Mouse (Mus musculus) gonadal fat pad, adult 2 months (tissue): ENCODE measurements around the gene Ppp4r3a. TPM values are rescaled to one million over a fixed set of nuclear protein-coding genes. Genes with fewer than 3 reads are reported as not detected.

Source experiments
- DNase-seq: peaks from one replicate; pipeline ENCODE4 v3.0.0-alpha.2; 2012; ENCODE audit warnings: low read depth
- polyA plus RNA-seq: library from polyadenylated mRNA; depleted of rRNA; stranded (reverse); fragments of >200 nt; gene quantifications from 2 replicates; pipeline ENCODE4 v1.2.3, GENCODE M21; 2012

Ppp4r3a gene
- polyA plus RNA-seq, 1 experiment, result 8.5 TPM

DNA sequence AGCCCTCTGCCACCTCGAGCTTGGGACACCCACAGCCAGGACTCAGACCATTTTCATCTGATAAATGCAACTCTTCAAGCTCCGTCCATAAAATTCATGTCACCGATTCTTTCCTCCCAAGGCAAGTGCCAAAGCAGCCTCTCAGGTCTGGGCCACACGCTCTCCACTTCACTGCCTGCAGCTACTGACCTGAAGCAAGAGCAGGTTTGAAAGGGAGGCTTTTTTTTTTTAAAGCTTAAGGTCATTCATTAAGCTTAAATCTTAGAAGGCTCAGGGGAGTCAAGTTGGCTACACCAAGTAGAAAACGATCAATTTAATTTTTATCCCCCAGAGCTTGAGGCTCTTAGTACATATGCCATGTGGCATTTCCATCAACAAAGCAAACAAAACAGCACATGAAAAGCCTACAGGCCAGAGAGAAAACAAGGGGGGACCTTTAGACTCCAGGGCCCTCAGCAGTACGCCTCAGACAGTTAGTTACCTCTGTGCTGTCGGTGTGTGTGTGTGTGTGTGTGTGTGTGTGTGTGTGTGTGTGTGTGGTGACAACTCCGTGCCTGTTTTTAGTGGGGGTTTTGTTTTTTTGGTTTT lies 70.3 kb downstream of the Ppp4r3a start:
- DNase-seq, result no peak

DNA sequence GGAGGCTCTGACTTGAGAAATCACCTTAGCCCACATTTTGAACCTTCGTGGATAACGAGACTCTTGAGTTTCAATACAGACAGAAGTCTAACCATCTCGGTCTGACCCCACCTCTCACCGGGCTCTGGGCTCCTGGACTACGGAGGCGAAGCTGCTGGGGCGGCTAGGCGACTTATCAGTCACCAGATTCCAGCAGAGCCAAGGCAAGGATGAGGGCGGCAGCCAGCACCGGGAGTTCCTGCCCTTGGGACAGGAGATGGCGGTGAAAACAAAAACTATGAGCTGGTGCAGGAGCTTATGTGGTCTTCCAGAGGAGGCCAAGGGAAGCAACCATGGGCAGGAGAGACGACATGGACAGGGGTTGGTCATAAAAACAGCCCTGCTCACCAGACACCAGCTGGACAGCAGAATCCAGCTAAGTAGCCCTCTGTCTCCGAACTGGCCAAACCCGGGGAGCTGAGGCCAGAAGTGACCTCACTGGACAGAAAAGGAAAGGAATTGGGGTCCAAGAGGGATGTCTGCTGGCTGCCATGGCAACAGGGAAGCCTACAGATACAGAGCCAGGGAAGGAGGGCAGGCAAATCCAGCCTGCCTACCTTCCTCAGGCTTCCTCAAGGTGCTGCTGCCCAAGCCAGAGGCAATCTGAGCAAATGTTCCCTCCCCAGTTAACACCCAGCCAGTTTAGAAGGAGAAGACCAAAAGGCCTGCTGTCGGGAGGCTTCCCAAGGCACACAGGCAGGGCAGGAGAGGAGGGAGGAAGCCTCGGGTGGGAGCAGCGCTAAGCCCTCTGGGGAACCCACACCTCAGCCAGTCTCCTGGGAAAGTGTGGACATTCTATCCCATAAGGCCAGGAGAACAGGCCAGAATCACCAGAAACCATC lies 71.1 kb downstream of the Ppp4r3a start:
- DNase-seq, result no peak

DNA sequence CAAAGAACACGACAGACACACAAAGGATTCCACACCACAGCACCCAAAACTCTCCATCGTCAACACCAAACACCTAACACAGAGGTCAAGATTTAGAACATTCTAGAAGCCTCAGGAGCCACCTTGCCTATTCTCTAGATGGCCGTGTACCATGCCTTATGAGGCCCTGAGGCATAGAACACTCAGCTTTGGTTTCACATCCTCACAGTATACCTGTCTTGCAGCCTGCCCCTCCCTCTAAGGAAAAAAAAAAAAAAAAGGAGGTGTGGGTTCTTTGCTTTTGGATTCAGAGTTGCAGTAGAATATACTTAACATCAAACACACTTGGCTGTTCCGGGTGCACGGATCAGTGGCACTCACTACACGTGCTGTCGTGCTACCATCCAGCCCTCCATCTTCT lies 72.5 kb downstream of the Ppp4r3a start:
- no peak for DNase-seq

DNA sequence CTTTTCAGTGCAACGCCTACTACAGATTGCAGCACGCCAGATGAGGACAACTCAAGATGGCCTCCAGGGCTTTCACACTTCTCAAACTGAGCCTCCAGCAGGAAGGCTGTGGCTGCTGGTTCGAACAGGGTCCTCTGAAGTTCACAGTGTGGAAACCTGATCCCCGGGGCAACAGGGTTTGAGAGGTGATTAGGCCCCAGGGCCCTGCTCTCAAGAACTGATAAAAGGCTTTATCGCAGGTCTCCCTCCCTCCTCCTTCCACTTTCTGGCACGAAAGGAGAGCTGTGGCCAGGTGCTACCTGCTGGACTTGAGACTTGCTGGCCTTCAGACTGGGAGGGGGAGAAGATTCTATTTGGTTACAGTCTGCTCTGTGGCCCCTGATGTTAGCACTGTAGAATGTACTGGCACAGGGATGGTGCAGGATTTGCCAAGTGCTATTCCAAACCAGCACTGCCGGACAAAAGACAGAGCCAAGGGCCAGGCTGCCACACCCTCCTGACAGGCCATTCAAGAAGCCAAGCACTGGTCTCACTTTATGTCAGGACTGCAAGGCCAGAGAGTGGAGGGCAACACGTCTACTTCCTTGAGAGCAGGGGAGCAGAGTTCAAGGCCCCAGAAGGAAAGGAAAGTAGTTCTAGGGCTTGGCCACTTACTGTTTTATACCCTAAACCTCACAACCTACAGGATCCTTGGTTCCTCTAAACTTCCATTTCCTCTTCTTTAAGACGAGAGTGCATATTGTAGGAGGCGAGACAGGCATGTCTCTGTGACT lies 73.2 kb downstream of the Ppp4r3a start:
- DNase-seq, result no peak

DNA sequence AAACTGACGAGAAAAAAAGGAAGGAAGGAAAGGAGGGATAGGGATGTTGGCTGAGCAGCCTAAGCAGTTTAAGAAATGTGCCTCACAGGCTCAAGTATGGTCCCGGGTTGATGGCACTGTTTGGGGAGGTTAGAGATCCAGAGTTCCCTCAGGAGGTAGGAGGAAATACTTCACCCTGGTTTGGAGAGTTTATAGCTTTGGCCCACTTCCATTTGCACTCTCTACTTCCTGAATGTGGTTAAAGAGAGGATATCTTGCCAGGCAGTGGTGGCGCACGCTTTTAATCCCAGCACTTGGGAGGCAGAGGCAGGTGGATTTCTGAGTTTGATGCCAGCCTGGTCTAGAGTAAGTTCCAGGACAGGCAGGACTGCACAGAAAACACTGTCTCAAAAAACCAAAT lies 74.3 kb downstream of the Ppp4r3a start:
- no peak for DNase-seq

DNA sequence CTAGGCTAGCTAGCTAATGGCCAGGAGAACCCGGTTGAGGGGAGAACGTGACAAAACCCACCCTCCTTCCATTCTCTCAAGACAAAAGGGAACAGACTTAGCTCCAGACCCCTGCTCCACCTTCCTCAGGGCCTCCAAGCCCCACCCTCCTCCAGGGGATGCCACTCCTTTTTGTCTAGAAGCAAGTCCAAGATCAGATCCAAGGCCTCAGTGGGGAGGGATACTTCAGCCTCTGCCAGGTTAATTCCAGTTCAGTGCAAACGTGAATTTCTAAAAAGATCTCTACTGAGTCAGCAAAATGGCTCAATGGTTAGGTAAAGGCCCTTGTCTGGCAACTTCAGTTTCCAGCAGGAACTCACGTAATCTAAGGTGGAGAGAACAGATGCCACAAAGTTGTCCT lies 74.9 kb downstream of the Ppp4r3a start:
- DNase-seq, result no peak

DNA sequence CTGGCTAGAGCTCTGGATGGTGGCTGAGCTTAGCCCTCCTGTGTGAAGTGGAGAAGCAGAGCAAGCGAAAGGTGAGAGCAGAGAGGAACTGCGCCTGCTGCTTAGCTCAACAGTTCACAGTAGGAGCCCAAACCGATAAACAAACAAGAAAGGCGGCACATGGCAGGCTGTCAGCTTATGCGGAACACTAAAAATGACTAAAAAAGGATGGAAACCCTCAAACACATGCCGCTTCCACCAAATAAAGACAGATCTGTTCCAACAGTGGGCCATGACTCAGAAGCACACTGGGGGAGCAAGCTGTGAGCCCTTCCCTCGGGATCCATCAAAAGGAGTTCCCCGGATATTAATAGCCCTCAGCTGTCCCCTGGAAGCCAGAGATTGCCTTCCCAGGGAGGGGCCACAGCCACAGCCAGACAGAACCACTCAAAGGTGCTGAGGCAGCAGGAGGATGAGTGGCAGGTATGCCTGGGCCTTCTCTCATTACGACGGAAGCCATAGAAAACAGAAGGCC lies 75.5 kb downstream of the Ppp4r3a start:
- DNase-seq, result no peak

DNA sequence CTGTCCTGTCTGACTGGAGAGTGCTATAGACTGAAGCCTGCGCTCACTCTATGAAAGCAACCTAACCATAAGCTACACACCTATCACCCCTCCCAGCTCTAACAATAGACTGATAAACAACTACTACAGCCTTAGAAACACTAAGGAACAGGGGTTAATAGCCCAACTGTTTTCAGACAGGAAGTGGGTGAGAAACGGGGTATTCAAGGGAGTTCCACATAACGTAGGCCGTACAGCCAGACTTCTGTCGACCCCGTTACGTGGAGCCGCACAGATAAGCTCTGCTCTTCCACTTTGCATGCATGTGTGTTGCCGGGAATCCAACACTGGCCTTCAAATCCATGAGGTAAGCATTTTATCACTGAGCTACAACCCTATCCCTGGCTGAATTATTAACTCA lies 76.1 kb downstream of the Ppp4r3a start:
- no peak for DNase-seq

DNA sequence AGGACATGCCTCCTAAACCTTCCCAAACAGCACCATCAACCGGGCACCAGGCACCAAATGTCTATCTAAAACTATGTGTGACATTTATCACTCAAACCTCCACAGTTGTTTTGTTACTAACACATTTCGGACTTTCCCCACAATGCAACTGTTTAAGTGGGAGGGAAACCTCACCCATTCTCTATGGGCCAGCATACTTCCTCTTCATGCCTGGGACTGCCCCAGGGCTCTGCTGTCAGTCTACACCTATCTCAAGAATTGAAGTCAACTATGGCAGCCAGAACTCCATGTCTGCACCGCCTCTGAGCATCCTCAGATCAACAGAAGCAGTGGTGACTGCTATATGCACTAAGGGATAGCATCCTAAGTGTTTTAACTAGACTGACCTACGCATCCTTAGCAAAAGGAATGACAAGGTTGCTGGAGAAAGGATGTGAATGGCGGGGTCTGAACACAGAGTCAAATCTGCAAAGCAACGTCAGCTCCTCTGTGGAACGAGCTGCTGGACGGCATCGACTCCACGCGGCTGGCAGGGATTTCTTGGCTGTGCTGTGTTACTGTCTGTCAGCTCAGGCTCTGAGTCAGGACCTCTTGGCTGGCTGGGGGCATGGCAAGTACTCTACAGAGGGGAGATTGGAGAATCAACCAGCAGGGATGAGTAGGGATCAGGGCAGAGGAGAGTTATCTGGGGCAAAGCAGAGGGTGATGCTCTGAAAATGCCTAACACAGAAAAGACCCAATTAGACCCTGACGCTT lies 77.7 kb downstream of the Ppp4r3a start:
- no peak for DNase-seq

DNA sequence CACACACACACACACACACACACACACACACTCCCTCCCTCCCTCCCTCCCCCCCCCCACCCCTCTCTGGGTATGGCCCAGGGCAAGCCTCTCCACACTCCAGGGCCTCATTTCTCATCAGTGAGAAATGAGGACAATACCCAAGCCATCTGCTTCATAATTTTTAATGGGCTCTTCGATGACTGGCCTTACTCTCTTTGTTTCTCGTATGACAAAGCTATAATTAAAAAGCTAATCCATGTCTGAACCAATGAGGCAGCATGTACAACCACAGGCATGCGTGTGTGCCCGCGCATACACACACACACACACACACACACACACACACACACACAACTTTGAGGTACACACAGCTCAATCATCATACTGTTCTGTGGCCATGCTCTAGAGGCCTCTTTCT lies 78.5 kb downstream of the Ppp4r3a start:
- DNase-seq, result no peak

DNA sequence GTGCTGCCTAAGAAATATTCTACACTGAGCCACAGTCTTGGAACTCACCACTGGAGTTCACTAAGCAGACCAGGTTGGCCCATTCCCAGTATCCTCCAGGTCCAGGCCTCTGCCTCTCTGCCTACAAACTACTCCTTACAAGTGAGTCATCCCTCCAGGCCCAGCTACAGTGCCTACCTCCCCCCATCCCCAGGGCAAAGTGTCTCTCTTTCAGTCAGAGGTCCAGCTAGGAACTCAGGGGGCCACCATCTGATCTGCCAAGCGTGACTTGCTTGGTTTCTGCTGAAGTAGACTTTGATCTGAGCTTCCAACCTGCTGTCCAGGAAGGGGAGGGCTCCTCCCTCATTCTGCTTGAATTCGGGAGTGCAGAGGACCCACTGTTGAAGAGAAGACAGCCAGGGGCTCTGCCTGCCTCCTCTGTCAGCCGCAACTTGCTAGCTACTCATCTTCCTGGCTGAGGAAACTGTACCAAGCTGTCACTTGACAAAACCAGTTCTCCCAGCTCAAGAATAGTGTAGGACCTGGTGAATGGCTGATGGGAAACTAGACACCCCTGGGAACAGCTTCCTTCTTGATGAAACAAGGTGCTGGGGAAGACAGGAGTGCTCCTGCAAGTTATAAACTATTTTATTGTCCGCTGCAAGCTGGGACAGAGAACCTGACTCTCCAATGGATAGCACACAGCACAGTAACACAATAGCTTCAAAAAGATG lies 80.5 kb downstream of the Ppp4r3a start:
- DNase-seq, result no peak

DNA sequence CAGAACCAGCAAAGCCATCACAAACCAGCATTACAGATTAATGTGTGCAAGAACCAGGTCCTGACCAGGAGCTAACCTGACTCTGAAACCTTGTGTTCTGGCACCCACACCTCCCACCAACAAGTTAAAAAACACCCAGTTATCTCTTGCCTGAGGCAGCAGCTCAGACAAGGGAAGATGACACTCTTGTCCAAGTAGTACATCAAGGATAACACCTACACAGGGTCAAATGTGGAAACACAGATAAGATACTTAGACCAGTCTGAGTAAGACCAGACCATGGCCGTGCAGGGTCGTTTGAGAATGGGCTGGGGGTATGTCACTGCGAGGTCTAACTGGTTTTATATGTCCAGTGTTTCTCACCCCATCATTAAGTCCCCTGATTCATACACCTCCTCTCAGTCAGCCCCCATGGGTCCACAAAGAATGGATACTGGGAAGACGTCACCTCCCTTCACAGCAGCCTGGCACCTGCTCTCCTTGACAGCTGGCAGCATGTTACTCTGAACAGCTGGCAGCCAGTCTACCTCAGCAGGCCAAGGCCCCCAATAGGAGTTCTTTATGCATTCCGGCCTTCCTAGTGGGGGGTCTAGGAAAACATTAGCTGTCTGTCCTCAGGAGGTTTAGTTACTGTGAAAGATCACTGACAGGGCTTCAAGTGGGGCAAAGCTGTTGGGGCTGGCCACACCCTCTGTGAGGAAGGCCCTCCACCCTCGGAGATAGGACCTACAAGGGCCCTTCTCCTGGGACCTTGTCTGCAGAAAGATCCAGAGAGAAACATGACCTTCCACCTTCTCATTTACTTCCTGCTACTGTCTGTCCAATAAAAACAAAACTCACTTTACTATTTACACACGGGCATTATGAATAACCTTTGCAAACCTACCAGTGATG lies 84.2 kb downstream of the Ppp4r3a start:
- no peak for DNase-seq

DNA sequence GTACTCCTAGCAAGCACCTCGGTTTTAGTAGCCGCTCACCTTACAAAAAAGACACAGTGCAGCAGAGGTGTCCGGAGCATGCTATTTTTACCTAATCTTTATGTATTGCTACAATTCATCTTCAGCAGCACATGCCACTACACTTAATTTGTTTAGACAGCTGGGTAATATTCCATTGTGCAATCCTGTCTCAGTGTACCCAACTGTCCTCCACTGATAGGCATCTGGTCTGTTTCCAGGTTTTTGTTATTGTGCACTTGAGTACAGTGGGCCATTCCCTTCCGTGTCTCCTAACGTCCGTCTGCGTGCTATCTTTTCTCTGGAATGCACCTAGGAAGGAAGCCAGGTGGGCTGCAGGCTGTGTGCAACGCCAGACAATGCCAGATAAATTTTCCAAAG lies 84.9 kb downstream of the Ppp4r3a start:
- no peak for DNase-seq

DNA sequence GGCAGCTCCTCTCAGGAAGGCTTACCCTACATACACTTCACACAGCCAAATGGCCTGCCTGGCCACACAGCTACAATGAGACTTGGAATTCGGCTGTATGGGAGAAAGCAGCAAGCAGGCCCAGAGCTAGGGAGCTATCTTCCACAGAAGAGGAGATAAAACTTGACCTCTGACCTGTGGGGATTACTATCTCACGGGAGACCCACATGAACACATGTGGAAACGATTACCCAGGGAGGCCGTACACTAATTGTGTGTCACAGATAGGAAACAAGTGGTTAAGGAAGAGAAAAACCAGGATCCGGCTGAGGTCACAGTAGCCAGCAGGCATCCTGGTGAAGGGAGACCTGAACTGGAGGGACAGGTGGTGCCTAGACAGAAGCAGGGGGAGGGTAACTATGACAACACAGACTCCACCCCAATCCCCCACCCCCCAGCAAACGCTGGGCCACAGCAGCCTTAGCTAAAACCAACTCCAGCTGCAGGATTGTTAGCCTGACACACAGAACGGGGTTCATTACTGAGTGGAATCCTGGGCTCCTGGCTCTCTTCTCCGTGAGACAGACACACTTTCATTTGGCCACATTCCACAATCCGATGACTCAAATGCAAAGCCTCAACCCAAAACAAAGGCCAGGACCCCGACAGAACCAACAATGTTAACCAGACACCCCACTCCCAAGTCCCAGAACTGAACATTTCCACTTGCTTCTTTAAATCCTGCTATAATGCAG lies 85.5 kb downstream of the Ppp4r3a start:
- no peak for DNase-seq

DNA sequence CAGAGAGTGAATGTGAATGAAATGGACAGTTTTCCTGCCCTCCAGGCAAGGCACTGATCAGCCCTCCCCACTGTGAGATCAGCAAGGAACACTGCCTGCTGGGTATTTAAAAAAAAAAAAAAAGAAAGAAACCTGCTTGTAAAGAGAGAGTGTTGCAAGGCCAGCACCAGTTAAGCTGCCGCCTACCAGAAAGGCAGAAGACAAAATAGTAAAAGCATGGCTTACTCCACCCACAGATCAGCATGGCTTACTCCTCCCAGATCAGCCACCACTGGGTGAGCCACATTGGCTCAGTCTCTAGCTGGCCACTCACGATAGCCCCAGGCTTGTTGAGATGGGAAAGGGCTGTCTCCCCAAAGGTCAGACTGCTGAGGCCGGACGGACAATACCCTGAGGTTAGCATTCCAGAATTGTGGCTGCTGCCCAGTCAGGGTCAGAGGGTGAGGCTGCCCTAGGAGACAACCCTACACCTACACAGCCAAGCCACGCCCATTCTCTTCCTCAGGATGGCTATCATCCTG lies 87.1 kb downstream of the Ppp4r3a start:
- DNase-seq, result peak; percentile 70

DNA sequence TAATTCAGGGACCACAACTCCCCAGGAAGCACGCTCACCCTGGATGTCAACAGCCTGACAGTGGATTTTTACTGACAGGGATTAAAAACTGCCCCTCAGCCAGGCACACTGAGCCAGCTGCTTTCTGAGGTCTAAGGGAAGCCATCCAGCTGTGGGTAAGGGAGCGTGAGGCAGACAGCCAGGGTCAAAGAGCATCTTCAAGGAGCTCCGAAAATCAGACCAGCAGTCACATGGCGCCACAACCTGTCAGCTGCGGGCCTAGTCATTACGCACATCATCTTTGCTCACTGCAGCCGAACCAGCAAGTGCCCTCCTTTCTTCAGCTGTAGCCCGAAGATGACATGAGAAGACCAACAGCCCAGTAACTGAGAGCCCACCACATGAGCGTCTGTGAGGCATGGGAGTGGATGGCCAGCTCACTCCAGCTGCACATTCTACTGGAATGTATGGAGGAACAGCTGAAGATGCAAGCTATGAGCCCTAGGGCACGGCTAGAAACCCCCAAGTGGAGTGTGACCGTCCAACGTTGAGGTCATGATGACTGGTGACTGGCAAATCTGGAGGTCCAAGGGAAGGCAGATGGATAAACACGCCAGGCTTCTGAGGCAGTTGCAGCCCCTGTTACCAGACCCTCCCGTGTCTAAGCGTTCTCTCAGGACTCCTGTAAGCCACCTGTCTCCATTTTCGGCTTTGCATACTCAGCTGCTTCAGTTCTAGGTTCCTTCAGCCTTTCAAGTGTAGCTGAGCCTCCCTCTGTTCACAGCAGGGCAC lies 87.7 kb downstream of the Ppp4r3a start:
- no peak for DNase-seq

DNA sequence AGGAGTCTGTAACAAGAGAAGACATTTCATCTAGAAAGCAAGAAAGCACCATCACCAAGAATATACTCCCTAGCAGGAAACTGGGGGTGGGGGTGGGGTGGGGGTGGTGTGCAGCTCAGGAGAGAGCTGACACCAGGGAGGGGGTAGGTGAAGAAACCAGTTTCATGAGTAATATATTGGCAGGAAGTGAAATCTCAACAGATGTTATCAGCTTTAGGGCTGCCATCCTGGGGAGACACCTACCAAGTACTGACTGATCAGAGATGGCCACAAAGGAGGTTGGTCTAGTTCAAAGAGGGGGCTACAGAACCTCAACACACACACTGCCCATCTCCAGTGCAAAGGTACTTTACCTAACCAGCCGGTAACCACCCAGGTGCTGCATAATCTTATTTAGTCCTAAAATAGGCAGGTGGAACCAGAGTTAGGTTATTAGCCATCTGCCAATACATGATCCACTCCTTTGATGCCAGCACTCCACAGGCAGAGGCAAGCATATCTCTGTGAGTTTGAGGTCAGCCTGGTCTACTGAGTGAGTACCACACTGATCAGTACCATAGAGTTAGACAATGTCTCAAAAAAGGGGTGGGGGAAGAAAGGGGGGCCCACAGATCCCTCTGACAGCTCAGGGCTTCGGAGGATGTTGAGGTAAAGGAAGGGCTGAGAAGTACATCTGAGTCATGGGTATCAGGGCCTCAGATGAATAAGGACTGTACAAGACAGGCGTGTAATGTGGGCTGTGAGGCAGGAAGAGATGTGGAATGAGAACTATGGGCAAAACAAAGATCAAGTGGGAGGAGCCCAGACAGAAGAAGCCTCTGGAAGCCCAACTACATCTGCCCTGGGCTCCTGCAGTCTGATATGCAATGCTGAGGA lies 89.1 kb downstream of the Ppp4r3a start:
- no peak for DNase-seq
